Mouse (Mus musculus): ENCODE data around the gene Ehmt2.
"Not testable (repeated sequence)": the region's sequence is repeated elsewhere in the genome, so short reads cannot be mapped to it uniquely, and the experiment has no call there.

The Ehmt2 gene

DNA sequence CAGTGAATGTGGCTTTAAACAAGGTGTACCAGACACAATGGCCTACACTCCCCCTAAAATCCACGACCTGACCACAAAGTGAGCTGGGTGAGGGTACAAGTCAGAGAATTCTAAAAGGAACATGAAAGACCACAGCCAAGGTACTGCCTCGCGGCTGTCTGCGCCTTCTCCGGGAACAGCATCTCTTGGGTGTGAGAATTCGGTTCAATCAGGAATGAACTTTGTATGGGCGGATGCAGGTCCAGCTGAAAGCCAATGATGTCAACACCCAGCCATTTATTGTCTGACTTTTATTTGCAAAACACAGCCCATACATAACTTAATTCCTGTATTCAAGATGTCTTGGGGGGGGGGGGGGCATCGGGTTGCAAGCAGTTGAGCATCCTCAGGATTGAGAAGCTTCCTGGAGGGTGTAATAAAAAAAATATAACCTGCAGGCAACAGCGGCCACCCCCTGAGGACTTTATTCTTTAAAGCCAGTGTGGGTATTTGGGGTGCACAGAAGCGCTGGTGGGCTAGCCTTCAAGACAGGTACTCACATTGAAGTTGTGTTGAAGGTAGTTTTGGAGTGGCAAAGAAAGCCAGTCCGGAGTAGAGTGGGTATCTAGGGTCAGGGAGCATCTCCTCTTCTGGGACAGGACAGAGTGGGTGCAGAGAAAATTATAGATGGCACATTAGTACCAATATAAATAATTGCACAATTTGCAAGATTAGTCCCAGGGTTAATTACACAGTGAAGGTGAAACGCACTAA lies 5.0 kb upstream of the Ehmt2 start:
- DNase-seq, result no peak

DNA sequence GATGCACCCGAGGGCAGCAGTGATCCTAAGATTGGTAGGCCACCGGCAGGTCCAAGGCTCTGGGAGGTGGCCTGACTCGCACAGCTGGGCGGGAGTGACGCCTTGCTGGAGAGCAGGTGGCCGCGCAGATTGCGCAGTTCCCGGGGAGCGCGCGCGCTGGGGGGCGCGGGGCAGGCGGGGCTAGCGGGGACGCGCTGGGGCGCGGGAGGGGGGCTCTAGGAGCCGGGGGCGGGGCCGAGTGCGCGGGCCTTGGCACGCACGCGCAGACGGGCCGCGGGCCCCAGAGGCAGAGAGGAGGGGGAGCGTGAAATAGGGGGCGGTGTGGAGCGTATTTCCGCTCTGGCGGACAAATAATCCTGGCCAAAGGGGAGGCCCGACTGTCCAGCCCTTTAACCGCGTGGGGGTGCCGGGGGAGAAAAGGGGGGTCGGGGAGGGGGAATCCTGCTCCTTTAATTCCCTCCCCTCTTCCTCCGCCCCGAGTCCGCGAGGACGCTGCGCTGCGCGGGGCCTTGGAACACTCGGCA lies 4.1 kb upstream of the Ehmt2 start:
- peak; percentile 93 for DNase-seq

DNA sequence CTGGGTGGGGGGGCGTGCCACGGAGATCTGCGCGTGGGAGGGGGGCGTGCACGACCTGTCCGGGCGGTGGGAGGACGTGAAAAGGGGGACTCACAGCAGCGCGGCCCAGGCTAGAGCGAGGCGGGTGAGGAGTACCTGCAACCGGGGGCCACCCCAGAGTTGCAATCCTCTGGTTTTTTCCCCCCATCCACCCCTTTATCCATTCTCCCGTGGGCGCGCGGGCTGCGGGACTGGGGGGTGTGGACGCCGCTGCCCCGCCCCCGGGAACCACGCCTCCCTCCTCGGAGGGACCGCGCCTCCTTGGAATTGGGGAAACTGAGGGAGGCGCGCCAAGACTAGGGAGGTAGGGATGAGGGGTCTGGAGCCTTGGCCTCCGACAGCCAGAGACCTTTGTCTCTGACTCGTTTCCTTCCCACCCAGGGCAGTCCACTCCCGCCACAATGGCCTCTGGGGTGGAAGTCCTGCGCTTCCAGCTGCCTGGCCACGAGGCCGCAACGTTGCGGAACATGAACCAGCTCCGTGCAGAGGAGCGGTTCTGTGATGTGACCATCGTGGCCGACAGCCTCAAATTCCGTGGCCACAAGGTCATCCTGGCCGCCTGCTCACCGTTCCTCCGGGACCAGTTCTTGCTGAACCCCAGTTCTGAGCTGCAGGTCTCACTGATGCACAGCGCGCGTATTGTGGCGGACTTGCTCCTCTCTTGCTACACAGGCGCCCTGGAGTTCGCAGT lies 3.3 kb upstream of the Ehmt2 start:
- peak; percentile 62 for DNase-seq

DNA sequence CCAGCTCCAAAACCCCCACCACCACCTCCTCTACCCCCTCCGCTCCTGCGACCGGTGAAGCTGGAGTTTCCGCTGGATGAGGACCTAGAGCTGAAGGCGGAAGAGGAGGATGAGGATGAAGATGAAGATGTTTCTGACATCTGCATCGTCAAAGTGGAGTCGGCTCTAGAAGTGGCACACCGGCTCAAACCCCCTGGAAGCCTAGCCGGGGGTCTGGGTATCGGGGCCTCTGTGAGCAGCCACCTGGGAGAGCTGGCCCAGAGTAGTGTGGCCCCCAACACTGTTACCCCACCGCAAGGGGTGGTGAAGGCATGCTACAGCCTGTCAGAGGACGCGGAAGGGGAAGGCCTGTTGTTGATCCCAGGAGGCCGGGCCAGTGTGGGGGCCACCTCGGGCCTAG lies 2.5 kb upstream of the Ehmt2 start:
- DNase-seq, result no peak

DNA sequence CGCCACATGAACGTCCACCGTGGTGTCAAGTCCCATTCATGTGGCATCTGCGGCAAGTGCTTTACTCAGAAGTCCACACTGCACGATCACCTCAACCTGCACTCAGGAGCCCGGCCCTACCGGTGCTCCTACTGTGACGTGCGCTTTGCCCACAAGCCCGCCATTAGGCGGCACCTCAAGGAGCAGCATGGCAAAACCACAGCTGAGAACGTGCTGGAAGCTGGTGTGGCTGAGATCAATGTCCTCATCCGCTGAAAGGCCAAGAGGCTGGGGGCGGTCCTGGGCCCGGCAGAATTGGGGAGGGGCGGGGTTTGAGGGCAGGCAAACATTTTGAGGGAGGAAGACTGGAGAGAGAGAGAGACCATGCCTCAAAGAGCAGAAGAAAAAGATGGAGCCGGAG lies 1.9 kb upstream of the Ehmt2 start:
- peak; percentile 40 for DNase-seq

DNA sequence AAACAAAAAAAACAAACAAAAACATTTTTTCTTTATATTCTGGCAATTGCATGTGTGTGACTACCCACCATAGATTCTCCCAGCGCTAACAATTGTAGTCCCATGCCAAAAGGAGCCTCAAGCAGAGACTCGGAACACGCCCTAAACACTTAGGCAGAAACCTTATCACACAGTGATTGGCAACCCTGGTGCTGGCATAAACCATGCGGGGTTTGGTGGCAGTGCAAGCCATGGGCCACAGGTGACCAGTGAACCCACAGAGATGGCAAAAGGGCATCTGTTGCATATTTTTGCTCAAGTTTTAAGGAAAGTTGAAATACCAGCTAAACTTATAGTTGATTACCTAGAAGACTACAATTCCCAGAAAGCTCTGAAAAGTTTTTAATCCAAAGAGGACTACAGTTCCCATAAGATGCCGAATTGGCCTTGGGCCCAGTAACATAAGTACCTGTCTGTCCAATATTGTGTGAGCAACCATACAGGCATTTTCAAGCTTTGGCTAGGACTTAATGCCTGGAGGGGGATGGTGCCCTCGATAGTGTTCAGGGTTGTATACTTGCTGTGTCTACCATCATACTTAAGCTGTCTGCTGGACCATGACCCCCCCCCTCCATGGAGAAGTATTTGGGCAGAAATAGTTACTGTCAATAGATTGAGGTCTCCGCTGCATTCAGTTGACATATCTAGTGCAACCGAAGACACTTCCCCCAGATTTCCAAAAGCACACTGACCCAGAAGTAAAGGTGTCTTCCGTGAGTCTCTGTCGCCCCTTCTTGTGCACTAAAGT lies 703 bp upstream of the Ehmt2 start:
- peak; percentile 47 for DNase-seq

DNA sequence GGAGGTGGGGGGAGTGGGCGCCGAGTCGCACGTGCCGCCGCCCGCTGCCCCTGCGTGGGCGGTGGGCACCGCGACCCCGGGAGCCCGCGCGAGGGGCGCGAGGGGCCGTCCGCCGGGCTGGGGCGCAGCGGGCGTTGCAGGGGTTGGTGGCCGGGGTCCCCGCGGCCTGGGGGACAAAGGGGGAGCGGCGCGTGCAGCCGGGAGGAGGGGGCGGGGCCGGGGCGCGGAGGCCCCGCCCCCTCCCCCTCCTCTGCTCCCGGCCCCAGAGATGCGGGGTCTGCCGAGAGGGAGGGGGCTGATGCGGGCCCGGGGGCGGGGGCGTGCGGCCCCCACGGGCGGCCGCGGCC lies 410 bp downstream of the Ehmt2 start:
- DNase-seq, result peak; percentile 32

DNA sequence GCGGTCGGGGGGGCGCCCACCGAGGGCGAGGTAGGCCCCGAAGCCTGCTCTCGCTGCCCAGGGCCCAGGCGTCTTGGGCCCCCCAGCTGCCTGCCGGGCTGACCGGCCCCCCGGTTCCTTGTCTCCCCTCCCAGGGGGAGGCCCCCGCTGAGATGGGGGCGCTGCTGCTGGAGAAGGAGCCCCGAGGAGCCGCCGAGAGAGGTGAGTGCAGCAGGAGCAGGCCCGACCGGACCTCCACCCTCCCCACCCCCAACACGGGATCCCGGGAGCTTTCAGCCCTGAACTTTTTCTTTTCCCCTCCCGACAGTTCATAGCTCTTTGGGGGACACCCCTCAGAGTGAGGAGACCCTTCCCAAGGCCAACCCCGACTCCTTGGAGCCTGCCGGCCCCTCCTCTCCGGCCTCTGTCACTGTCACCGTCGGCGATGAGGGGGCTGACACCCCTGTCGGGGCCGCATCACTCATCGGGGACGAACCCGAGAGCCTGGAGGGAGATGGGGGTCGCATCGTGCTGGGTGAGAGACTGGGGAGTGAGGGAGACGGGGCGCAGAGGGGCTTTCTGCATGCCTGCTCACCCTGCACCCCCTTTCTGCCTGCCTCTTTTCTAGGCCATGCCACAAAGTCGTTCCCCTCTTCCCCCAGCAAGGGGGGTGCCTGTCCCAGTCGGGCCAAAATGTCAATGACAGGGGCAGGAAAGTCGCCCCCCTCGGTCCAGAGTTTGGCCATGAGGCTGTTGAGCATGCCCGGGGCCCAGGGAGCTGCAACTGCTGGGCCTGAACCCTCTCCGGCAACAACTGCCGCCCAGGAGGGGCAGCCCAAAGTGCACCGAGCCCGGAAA lies 1.0 kb downstream of the Ehmt2 start:
- DNase-seq, result peak; percentile 52

DNA sequence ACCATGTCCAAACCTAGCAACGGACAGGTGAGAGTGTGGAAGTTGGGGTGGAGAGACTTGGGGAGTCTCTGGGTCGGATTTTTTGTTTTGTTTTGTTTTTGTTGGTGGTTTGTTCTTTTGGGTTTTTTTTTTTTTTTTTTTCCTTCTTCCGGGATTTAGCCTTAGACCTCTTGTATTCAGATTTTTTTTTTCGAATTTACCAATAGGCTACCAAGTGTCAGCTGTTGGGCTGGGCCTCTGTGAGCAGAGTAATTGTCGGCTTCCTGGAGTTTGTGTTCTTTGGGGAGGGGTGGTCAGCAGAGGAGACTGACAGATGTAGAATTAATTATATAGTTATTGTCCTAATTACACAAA lies 1.6 kb downstream of the Ehmt2 start:
- no peak for DNase-seq

DNA sequence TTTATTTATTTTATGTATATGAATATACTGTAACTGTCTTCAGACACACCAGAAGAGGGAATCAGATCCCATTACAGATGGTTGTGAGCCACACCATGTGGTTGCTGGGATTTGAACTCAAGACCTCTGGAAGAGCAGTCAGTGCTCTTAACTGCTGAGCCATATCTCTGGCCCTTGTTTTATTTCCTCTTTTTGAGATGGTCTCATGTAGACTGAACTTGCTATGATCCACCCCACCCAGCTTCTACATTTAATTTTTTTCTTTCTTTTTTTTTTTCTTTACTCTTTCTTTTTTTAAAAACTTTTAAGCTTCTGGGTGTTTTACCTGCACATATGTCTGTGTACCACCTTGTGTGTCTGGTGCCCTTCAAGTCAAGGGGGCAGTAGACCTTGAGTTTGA lies 2.6 kb downstream of the Ehmt2 start:
- not testable (repeated sequence) for DNase-seq

DNA sequence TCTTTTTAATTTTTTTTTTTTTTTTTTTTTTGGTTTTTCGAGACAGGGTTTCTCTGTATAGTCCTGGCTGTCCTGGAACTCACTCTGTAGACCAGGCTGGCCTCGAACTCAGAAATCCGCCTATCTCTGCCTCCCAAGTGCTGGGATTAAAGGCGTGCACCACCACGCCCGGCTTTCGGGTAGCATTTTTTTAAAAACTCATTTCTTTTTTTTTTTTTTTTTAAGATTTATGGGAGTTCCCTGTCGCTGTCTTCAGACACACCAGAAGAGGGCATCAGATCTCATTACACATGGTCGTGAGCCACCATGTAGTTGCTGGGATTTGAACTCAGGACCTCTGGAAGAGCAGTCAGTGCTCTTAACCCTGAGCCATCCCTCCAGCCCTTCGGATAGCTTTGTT lies 3.7 kb downstream of the Ehmt2 start:
- DNase-seq, result not testable (repeated sequence)

DNA sequence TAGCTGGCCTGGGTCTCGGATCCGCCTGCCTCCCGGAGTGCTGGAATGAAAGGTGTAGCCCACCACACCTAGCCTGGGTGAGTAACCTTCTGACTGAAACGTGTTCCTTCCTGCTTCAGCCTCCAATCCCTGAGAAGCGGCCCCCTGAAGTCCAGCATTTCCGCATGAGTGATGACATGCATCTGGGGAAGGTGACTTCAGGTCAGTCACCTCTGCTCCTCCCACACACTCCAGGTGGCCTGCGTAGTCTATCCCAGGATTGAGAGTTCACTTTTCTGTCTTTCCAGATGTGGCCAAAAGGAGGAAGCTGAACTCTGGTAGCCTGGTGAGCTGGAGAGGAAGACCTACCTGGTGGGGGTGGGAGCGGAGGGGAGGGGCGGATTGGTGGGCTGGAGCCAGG lies 4.6 kb downstream of the Ehmt2 start:
- DNase-seq, result no peak

DNA sequence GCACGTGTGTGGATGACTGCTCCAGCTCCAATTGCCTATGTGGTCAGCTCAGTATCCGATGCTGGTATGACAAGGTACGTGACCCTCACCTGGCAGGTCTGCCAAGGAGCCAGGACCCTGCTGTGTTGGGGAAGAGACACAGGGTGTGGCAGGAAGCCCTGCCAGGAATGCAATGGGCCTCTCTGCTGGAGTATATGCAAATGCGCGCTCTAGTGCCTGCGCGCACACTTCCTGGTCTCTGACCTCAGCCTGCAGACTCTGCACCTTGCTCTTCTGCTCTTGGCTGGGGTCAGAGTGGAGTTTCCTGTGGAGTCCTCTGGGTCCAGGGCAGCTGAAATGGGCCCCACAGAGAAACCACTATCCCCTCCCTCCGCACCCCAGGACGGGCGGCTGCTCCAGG lies 12.7 kb downstream of the Ehmt2 start:
- no peak for DNase-seq

DNA sequence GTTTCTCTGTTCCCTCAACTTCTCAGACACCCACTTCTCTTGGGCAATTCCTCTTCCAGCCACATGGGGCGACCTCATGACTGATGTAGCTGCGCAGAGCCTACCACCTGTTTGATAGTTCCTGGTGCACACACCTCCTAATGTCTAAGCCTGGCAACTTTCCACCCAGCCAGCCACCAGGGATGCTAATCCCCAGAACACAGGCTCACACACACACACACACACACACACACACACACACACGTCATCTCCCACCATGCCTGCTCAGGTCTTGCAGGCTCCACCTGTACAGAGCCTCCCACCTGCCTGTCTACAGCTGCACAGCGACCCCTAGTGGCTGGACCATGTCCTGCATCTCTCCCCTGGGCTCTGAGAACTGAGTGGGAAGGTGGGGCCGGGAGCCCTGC lies 13.7 kb downstream of the Ehmt2 start:
- peak; percentile 85 for DNase-seq

DNA sequence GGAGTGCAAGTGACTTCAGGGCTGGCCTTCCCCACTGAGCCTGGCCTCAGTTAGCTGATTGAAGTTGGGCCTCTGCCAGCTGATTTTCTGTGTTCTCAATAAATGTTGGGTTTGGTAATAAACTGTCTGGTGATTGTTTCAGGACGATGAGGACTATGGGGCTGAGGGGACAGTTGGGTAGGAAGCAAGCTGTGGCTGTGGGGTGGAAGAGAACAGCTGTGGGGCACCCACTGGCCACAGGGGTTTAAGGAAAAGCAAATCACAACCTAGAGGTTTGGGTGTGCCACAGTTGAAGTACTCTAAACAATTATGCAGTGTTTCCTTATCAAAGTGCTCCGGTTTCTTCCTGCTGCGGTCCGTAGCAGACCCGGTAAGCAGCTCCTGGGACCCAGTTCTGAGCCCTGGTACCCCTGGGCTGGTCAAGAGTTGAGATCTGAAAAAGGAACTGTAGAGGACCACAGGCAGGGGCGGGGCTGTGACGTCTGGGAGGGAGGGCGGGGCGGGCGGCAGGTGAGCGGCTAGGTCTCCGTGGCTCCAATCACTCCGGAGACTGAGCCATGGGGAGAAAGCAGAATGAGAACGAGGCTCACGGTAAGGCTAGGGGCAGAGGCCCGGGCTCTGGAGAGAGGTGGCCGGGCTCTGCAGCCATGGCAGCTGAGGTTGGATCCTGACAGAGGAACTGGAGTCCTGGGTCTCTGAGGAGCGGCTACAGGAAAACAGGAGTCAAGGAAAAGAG lies 15.8 kb downstream of the Ehmt2 start, which contains the start of gene Slc44a4:
Slc44a4 (plus strand) TSS at position 537 of the 736 bp plus-strand sequence.
- DNase-seq, result no peak

DNA sequence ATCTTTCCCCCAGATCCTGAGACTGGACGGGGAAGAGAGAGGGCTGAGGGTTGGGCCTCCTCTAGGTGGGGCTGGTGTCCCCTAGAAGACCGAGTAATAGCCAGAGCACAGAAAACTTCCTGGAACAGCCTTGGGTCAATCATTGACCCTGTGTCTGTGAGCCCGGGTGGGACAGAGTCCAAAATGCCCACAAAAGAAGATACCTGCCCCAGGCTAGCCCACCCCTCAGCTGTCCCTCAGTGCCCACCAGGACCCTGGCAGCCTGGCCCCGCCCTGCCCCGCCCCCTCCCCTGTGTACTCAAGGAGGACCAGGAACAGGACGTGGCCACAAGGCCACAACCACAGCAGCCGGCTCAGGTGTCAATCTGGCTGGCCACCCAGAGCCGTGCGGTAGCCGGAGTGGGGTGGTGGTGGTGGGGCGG lies 17.2 kb downstream of the Ehmt2 start:
- peak; percentile 38 for DNase-seq

DNA sequence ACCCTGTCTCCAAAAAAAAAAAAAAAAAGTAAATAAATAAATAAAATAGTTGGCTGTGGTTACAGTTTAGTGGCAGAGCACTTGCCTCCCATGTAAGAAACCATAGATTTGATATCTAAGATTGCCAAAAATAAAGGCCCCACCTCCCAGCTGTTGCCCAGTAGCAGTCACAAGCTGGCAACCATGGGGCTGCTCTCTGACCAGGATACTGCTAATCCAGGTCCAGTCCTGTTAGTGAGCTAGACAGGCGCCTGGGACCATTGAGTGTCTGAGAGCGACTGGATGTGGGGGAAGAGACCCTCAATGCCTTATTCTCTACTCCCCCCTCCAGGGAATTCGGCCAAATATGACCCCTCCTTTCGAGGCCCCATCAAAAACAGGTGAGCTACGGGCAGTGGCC lies 18.0 kb downstream of the Ehmt2 start:
- DNase-seq, result no peak

DNA sequence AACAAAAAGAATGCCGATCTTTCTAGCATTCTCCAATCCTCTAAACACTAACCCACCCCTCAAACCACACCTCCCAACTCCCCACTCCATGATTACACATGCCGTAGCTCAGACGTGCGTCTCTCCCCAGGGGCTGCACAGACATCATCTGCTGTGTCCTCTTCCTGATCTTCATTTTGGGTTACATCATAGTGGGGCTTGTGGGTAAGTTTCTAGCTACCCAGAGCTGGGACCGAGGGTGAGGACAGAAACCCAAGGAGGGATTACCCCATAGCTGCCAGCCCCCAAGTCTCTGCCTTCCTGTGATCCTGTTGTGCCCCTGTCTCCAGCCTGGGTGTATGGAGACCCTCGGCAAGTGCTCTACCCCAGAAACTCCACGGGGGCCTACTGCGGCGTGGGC lies 18.9 kb downstream of the Ehmt2 start:
- DNase-seq, result no peak

DNA sequence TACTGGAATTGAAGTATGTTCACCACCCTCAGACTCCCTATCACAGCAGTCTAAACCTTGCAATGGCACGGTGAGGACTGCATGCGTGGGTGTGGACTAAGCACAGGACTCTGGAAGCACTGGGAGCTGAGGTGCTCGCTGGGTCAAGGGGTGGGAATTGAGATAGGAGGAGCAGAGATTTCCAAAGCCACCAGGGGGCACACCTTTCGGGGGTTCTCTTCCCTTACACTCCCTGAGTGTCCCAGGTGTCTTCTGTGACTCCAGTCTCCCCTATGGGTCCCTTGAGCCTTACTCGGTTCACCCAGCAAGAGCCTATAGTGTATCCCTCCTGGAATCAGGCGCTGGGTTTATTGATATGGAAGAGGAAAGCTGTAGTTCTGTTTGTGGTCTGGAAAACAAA lies 24.7 kb downstream of the Ehmt2 start:
- no peak for DNase-seq

DNA sequence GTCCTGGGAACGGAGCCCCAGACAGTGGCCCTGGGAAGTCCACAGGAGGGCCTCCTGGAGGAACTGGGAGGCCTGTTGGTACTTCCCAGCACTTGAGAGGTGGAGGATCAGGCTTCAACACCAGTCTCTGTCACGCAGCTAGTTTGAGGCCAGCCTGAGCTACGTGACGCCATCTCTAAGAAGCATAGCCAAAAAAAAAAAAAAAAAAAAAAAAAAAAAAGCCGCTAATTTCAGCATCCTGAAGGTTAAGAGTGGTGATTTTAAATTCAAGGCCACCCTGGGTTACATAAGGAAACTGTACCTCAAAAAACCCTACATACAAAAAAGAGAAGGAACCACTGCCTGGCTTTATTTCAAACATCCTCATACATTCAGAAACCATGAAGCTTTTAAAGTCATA lies 26.0 kb downstream of the Ehmt2 start:
- no peak for DNase-seq

DNA sequence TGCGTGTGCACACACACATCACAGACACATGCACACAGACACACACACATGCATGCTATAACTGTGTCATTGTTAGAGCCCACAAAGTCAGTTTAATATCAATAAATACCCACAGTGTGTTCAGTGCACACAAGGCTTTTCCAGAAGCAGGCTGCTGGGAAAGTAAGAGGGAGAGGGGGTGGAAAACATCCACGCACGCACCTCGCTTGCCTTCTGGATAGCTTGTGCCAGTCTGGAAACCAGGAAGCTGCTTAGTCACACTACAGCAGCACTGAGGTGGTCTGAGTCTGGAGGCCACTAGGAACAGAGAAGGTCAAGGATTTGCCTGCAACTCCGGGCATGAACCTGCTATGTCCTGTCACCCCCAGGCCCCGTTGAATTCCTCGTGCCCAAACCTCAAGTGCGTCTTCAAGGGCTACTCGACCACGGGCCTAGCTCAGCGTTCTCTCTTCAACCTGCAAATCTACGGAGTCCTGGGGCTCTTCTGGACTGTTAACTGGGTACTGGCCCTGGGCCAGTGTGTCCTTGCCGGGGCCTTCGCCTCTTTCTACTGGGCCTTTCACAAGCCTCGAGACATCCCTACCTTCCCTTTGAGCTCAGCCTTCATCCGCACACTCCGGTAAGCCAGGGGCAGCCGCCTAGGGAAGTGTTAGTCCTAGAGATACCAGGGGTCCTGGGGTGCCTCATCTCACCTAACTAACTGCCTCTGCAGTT lies 29.2 kb downstream of the Ehmt2 start:
- no peak for DNase-seq
